Mouse (Mus musculus) heart, postnatal 0 days (tissue): Measurements from ENCODE around the gene Stac.

Experiments
- CTCF ChIP-seq: IDR thresholded peaks from 2 replicates; pipeline ENCODE4 v1.5.1; 2016; ENCODE audit warnings: antibody characterized with exemption, control low read depth, low read depth
- EP300 ChIP-seq: IDR thresholded peaks from 2 replicates; pipeline ENCODE4 v1.6.1; 2016; ENCODE audit warnings: antibody characterized with exemption, low read depth

- TF ChIP-seq CTCF (no peak), EP300 (no peak)
These were observed 20.3 kb downstream of the Stac start for GRCm38 (mm10) chr9:111669816-111670215.
